Mouse (Mus musculus) right cerebral cortex, adult 2 months (tissue): Measurements from ENCODE around the gene Zic2.
A peak's percentile ranks its signal among the peaks of the same experiment; 100 is the strongest.
"Not testable (repeated sequence)": the region's sequence is repeated elsewhere in the genome, so short reads cannot be mapped to it uniquely, and the experiment has no call there.

Experiments
- DNase-seq, 2 experiments: peaks; one replicate each; pipeline ENCODE4 v3.0.0; 2021 to 2022; ENCODE audit warnings: low spot score in 2 of 2

Gene Zic2

GRCm38 (mm10) chr14:122474891-122475556 lies at the start of gene Zic2:
TSS of gene Zic2 (plus strand) at chr14:122475435.
- DNase-seq: no peak

- DNase-seq: no peak
Observed at GRCm38 (mm10) chr14:122426529-122427203, 48.6 kb upstream of the Zic2 start.

GRCm38 (mm10) chr14:122427204-122427560 lies 48.1 kb upstream of the Zic2 start:
- DNase-seq: no peak

- DNase-seq: no peak
Observed at GRCm38 (mm10) chr14:122427654-122428053, 47.6 kb upstream of the Zic2 start.

GRCm38 (mm10) chr14:122432558-122432957 lies 42.7 kb upstream of the Zic2 start:
- no peak for DNase-seq

- DNase-seq: no peak
Observed at GRCm38 (mm10) chr14:122434039-122434438, 41.2 kb upstream of the Zic2 start.

GRCm38 (mm10) chr14:122436850-122437249 lies 38.4 kb upstream of the Zic2 start:
- no peak for DNase-seq

- no peak for DNase-seq
Observed at GRCm38 (mm10) chr14:122449601-122450495, 25.4 kb upstream of the Zic2 start.

GRCm38 (mm10) chr14:122450496-122451382 lies 24.5 kb upstream of the Zic2 start, which contains the start of gene Gm5089:
TSS of gene Gm5089 (minus strand) at chr14:122451115.
- DNase-seq: peak in 1 of 2 experiments; percentile 48

GRCm38 (mm10) chr14:122451551-122452145 lies 23.6 kb upstream of the Zic2 start:
- no peak for DNase-seq

- no peak for DNase-seq
Observed at GRCm38 (mm10) chr14:122452701-122453387, 22.4 kb upstream of the Zic2 start.

GRCm38 (mm10) chr14:122453388-122453995 lies 21.7 kb upstream of the Zic2 start:
- peak in 1 of 2 experiments; percentile 63 for DNase-seq

- no peak for DNase-seq
Observed at GRCm38 (mm10) chr14:122453996-122454738, 21.1 kb upstream of the Zic2 start.

GRCm38 (mm10) chr14:122454901-122455561 lies 20.2 kb upstream of the Zic2 start:
- no peak for DNase-seq

GRCm38 (mm10) chr14:122455562-122455958 lies 19.7 kb upstream of the Zic2 start:
- DNase-seq: no peak

- not testable (repeated sequence) for DNase-seq
Observed at GRCm38 (mm10) chr14:122459332-122459731, 15.9 kb upstream of the Zic2 start.

- DNase-seq: no peak
Observed at GRCm38 (mm10) chr14:122459776-122460175, 15.5 kb upstream of the Zic2 start.

GRCm38 (mm10) chr14:122460226-122460625 lies 15.0 kb upstream of the Zic2 start:
- DNase-seq: no peak

- no peak for DNase-seq
Observed at GRCm38 (mm10) chr14:122461500-122461899, 13.7 kb upstream of the Zic2 start.
